Mouse (Mus musculus) testis, postnatal 14 days (tissue): ENCODE results near the gene Chil1.

Experiments used
- DNase-seq: peaks from one replicate; pipeline ENCODE4 v3.0.0; 2021; ENCODE audit warnings: low spot score

Chil1 gene

GRCm38 (mm10) chr1:134182025-134182424, at the start of gene Chil1:
TSS of gene Chil1 (plus strand) at chr1:134182176.
- DNase-seq, result no peak

- no peak for DNase-seq
These were observed 48.7 kb upstream of the Chil1 start for GRCm38 (mm10) chr1:134133316-134133715.

GRCm38 (mm10) chr1:134136351-134136750, 45.6 kb upstream of the Chil1 start:
- DNase-seq, result no peak

- DNase-seq, result no peak
These were observed 43.6 kb upstream of the Chil1 start for GRCm38 (mm10) chr1:134138424-134138823.

- no peak for DNase-seq
These were observed 39.6 kb upstream of the Chil1 start for GRCm38 (mm10) chr1:134142363-134142794.

GRCm38 (mm10) chr1:134146066-134146465, 35.9 kb upstream of the Chil1 start:
- DNase-seq, result no peak

- no peak for DNase-seq
These were observed 31.9 kb upstream of the Chil1 start for GRCm38 (mm10) chr1:134150076-134150475.

GRCm38 (mm10) chr1:134150745-134151144, 31.2 kb upstream of the Chil1 start:
- DNase-seq, result no peak

GRCm38 (mm10) chr1:134151655-134152412, 30.1 kb upstream of the Chil1 start:
- DNase-seq, result peak; percentile 78

- no peak for DNase-seq
These were observed 29.1 kb upstream of the Chil1 start for GRCm38 (mm10) chr1:134152626-134153590.

- no peak for DNase-seq
These were observed 27.9 kb upstream of the Chil1 start for GRCm38 (mm10) chr1:134154121-134154520.

- no peak for DNase-seq
These were observed 27.3 kb upstream of the Chil1 start for GRCm38 (mm10) chr1:134154655-134155054.

- no peak for DNase-seq
These were observed 21.6 kb upstream of the Chil1 start for GRCm38 (mm10) chr1:134160404-134160803.

GRCm38 (mm10) chr1:134161399-134161798, 20.6 kb upstream of the Chil1 start:
- no peak for DNase-seq

- DNase-seq, result no peak
These were observed 19.3 kb upstream of the Chil1 start for GRCm38 (mm10) chr1:134162510-134163225.

GRCm38 (mm10) chr1:134163476-134163875, 18.5 kb upstream of the Chil1 start:
- no peak for DNase-seq

GRCm38 (mm10) chr1:134164454-134164853, 17.5 kb upstream of the Chil1 start:
- peak; percentile 72 for DNase-seq

- no peak for DNase-seq
These were observed 15.4 kb upstream of the Chil1 start for GRCm38 (mm10) chr1:134166547-134166946.

- DNase-seq, result no peak
These were observed 14.3 kb upstream of the Chil1 start for GRCm38 (mm10) chr1:134167416-134168305.

- no peak for DNase-seq
These were observed 13.4 kb upstream of the Chil1 start for GRCm38 (mm10) chr1:134168567-134168966.
